Mouse (Mus musculus) heart, adult 2 months (tissue): ENCODE measurements at regions not wholly inside any gene's neighbourhood (a gene's known extent, or its start where the extent isn't known, plus 50 kb on each side); places are given as distances from the start of the nearest gene placed in this dataset.

Experiments used
- CTCF ChIP-seq: fragments of 200-600 bp; IDR thresholded peaks from 2 replicates; pipeline ENCODE4 v1.8.1; 2022; ENCODE audit warnings: antibody characterized with exemption, mild to moderate bottlenecking, moderate library complexity
- EP300 ChIP-seq: fragments of 200-500 bp; IDR thresholded peaks from 2 replicates; pipeline ENCODE4 v1.6.1; 2011; ENCODE audit warnings: low read depth, low read length, control low read depth; ENCODE audit not compliant: insufficient read depth

- TF ChIP-seq EP300 (no peak), CTCF (no peak)
Observed at GRCm38 (mm10) chr12:42070401-42070800, 584.2 kb upstream of the Lrrn3 start.
